Mouse (Mus musculus) urinary bladder, postnatal 25 days (tissue): ENCODE results near the gene Ptpru.

Experiments
- DNase-seq: peaks from one replicate; pipeline ENCODE4 v3.0.0; 2022; ENCODE audit warnings: low spot score

The Ptpru gene

DNA sequence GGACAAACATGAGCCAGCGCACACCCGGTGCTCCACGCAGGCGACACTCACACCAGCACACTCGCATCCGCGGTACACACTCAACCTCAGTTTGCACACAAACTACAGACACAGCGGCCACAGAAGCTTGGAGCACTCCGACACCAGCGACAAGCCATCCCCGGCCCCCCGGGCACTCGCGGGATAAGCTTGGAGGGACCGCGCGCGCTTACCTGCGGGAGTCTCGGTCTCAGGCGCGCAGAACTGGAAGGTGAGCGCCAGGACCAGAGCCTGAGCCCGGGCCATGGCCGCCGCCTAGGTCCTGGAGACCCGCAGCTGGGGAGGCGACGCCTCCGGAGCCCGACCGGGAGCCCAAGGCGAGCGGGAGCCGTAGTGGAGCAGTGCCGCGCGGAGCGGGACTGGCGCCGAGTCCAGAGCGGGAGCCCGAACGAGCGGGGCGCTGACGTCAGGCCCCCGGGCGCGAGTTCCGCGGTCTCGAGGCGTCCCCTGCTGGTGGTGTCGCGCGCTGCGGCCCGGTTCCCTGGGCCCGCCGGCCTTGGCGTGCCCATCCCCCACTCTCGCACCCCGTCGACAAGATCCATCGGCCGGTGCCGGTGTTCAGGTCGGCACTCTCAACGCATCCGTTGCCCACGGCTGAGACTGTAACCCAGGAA is at the start of gene Ptpru:
Gene Ptpru, minus strand, starts transcription at position 417 of the 653 bp plus-strand sequence.
- peak; percentile 98 for DNase-seq

DNA sequence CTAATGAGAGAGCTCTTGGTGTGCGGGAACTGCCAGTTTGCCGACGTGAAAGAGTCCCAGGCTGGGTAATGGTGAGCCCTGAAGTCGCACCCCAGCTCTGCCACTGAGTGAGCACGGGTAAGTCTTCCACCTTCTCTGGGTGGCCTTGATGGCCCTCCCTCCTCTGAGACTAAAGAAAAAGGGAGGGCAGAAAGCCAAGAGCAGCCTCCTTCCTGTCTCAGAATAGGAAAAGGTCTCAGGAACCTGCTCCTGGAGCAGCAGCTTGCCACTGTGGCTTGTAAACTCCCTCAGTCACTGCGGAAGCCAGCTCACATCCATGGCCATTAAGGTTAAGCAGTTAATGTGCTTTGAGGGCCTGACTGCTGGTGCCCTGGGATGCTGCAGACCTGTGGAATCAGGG is 47.3 kb upstream of the Ptpru start:
- DNase-seq, result no peak

GRCm38 (mm10) chr4:131883571-131883970 is 45.5 kb upstream of the Ptpru start:
- no peak for DNase-seq

DNA sequence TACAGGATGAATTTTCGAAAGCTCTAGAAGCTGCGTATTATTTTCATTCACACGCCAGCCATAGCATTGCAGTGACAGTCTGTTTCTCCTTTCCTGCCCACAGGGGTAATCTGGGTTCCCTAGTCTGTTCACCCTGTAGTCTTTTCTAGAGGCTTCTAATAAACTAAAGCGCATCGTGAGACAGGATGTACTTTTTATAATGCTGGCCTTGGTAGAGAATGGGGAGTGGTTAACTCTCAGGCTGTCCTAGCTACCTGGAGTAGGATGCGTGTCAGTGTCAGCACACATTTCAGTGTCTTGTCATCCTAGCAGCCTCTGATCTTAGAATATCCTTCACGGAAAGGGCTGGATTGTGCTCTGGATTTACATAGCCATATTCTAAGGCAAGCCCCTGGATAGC is 43.2 kb upstream of the Ptpru start:
- DNase-seq, result no peak

DNA sequence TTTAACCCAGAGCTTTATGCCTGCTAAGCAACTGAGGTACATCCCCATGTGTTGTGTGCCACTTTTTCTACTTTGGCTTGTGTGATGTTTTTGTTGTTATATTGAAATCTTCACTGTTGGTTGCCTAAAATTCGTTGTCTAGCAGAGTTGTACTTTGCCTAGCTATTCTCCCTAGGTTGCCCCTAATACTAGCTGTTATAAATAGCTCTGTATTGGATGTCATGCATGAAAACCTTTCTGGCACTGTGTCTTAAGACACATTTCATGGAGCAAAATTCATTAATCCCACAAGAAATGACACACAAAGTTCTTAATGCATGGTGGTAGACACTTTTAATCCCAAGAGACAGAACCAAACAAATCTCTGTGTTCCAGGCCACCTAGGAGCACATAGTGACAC is 41.6 kb upstream of the Ptpru start:
- no peak for DNase-seq

DNA sequence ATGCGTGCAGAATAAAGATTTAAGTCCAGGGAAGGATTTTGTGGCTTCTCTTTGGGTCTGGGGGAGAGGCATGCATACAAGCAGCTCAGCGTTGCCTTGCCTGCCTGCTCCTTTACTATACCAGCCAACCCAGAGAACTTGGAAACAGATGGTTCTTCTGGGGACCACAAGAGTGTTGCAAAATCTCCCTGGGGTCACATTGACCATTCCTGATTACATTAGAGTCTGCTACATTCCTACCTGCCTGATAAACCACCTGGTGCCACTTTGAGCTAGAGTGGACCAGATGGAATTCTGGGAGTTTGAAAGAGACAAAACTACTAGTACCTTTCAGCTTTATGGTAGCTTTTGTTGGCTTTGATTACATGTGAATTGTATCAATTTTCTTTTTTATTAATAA is 38.7 kb upstream of the Ptpru start:
- no peak for DNase-seq

GRCm38 (mm10) chr4:131875242-131875641 is 37.2 kb upstream of the Ptpru start:
- no peak for DNase-seq

GRCm38 (mm10) chr4:131874567-131874966 is 36.5 kb upstream of the Ptpru start:
- no peak for DNase-seq

DNA sequence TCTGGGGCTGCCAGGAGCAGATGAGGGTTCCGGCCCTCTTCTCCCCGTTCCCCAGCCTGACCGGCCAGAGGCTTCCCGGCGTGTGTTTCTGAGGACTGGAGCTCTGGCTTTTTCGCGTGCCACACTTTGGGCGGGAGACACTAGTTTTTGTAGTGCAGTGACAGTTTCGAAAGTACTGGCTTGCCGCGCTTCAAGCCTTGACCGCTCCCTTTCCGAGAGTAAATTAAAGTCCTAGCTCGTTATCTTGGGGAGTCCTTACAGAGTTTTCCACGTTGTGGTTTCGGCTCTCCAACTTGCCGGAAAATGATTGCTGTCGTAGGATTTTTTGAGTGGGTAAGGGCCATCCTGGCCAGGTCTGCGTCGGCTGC is 36.1 kb upstream of the Ptpru start:
- peak; percentile 17 for DNase-seq

DNA sequence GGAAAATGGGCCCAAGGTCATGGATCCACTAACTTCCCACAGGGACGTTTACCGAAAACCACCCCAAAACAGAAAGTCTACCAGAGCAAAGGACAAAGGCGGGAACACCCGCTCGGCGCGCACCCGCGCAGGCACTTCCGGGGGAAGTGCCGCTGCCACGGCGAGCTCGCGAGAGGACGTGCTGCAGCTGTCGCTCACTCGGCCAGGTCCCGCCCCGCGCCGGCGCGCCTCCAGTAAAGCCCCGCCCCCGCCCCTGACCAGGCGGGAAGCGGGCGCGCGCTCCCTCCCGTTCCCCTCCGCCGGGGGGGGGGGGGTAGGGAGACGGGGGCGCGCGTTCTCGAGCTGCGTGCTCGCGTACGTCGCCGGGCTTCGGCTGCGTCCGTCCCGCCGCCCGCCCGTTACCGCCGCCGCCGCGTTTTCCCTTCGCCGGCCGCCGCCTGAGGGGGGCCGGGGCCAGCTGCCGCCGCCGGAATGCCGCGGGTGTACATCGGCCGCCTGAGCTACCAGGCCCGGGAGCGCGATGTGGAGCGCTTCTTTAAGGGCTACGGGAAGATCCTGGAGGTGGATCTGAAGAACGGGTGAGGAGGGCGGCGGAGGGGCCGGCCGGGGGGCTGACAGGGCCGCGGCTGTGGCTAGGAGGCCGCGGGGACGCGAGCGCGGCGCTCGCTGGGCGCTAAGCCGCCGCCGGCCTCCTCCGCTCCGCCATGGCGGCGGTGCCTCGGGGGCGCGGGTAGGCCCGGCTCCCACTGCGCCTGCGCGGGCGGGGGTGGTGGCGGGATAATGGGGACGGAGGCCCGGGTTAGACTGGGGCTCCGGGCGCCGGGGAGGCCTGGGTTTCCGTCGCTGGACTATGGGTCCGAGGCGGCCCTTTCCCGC is 35.4 kb upstream of the Ptpru start, which contains the start of gene Srsf4:
Gene Srsf4, plus strand, starts transcription at position 325 of the 876 bp plus-strand sequence.
- DNase-seq, result peak; percentile 83

DNA sequence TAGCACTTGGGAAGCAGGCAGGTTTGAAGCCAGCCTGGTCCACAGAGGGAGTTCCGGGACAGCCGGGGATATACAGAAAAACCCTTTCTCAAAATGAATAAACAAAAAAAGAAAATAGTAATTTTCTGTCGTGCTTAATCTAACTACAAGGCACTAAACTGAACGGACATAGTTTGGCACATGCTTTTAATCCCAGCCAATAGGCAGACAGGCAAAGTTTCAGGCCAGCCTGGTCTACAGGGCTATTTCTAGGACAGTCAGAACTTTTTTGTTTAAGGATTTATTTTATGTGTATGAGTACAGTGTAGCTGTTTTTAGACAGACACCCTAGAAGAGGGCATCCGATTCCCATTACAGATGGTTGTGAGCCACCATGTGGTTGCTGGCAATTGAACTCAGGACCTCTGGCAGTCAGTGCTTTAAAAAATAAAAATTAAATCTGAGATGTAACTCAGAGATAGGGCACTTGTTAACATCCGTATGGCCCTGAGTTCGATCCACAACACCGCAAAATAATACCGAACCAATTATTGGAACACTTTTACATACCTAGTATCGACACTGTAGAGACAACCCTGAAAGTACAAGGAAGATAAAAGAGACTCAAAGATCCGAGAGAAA is 34.7 kb upstream of the Ptpru start:
- no peak for DNase-seq

- no peak for DNase-seq
Measured at GRCm38 (mm10) chr4:131861341-131861739, 23.3 kb upstream of the Ptpru start.

DNA sequence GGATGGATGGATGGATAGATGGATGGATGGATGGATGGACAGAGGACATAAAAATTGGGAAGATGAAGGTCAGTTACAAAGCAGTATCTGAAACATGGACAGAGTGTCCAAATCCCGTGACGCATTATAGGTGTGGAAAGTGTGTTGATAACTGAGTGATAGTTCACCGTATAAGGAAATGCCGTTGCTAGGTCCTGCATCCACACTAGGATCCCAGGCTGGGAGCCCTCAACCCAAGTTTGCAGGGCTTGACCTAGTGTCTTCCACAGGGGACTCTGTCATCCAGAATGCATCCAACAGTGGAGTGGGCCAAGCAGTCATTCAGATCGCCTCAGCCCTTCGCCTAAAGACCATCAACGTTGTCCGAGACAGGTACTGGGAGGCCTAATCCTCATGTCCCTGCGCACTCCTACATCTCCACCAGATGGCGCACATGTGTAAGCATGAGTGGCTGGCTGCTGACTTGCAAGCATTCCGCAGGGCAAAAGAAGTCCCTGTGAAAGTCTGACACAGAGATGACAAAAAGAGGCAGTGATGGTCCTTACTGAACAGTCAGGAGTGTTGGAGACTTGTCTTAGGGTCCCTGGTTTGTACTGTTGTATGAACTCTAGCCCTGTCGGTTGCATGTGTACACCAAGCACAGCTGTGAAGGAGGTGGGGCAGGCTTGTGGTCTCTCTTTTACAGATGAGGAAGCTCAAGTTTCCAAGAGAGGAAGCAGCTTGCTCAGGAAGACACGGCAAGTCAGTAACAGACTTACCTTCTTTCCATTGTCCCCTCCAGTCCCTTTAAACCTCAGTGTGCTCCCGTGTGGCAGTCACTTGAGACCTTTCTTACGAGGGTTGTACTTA is 22.6 kb upstream of the Ptpru start:
- peak; percentile 74 for DNase-seq

DNA sequence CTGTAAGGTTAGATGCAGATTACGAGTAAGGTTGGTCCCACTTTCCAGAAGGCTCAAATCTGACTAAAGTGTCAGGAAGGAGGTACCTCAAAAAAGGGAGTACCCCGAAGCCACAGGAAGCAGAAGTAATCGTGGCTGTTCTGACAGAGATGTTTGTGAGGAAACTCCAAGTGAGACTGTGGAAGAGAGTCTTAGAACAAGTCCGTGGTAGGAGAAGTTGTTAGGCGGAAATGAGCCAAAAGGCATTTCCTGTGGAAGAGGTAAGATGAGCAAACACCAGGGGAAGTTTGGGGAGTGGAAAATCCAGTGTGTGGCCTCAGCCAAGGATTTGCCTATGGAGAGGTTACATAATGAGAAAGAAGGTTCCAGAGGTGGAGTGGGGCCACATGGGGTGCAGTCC is 16.9 kb upstream of the Ptpru start:
- no peak for DNase-seq

DNA sequence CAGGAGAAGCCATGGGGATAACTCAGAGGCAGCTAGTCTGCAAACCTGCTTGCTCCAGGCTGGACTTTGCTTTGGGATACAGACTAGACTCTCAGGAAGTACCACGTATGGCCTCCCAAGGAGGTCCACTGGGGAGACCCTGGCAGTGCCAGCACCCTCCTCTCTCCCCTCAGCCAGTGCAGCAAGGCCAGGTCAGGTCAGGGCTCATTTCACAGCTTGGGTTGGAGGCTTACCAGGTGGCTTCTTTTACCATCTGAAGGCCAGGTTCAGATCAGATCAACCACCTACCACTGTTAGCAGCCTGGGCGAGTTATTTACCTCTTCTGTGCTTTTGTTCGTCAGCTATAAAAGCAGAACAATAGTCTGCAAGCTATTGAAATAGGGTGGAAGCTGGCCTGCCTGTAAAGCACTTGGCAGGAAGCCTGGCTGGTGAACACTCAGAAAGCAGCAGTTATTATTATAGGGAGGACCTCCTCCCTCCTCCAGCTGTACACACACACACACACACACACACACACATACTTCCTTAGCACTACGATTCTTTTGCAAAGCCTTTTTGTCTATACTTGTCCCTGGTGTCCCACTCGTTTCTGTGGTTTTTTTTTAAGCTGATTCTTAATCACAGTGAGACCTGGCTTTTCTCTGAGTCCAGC is 12.0 kb upstream of the Ptpru start:
- DNase-seq, result no peak

DNA sequence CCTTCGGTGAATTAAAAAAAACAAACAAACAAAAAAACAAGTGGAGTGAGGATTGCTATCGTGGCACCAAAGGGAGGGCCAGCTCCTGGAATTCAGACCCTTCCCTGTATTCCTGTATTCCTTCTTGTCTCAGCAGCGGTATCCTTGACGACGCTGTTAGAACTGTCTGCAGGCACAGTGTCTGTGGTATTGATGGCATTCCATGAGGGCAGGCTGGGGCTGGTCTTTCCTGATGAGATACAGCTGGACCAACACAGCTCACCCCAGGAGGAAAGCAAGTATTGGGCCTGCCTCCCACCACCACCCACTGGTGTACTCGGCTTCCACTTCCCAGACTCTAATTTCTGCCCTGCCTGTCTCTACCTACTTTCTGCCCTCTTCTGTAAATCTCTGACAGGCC is 10.0 kb upstream of the Ptpru start:
- DNase-seq, result no peak

DNA sequence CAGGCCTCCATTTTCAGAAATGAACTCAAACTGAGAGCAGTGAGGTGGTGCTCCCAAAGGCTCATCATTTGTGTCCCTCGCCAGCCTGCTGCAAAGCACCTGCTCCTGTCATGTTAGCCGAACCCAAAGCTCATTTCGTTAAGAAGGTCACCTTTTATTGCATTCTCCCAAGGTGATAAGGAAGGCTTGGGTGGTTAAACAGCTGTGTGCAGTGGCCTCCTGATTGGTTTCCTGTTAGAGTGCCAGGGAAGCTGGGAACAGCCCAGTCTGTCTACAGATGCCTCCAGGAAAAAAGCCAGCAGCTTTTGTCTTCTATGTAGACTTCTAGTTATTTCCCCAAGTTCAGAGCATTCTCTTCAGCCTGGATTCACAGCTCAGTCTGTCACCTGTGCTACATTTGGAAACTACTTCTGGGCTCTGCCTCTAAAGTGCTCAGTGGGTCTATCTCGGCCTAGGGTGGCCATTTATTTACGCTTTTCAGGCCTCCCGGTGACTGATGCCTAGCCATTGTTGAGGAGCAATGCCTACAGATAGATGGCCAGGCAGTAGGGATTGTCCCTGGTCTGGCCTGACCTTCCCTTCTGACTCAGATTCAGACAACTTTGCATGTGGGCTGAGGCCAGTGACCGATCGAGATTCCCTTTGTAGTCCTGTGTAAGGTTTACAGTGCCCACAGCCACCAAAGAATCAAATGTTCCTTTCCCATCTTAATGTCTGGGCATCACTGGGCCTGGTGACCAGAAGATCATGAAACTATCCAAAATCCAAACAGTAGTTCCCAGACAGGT is 8.1 kb upstream of the Ptpru start:
- no peak for DNase-seq

DNA sequence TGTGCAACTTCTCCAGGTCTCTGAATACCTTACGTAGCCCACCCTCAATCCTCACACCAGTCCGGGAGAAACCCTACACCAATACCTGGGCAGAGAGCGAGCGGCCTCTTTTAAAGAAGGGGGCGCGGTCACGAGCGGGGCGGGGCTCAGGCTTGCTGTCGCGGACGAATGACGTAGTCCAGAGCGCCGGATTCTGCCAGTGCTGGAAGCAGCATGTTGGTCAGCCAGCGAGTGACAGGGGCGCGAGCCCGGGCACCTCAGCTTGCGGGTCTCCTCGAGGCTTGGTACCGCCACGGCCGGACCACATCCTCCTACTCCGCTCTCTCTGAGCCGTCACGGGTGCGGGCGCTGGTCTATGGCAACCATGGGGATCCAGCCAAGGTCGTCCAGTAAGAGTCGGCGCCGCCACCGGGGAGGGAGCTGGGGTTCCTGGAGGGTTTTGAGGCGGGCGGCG is 5.2 kb upstream of the Ptpru start, which contains the start of gene Mecr:
Gene Mecr, plus strand, starts transcription at position 181 of the 454 bp plus-strand sequence.
- peak; percentile 95 for DNase-seq

DNA sequence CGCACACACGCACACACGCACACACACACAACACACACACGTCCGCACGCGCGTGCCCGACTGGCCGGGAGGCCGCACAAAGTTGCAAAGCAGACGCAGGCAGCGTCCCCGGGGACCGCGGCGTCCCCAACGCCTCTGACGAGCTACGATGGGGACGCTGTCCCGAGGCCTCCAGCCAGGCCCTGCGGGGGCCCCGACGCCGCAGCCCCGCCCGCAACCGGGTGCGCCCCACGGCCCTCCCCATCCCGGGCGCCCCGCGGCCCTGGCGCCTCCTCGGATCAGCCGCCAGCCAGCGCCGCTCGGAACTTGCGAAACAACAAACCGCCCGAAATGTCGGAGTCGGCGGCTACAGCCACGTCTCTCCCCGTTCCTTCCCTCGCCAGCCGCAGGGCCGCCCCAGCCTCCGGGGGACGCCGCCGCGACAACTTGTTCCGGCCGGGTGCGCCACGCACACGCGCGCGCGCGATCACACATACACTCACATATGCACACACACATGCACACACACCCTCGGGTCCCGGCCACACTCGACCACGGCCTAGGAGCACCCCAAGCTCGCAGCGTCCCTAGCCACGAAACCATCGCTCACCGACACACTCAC is 1.1 kb downstream of the Ptpru start:
- peak; percentile 52 for DNase-seq

- DNase-seq, result peak; percentile 52
Measured at GRCm38 (mm10) chr4:131836351-131836881, 1.7 kb downstream of the Ptpru start.
